Mouse (Mus musculus): ENCODE results near the gene Bpgm. TPM values are rescaled to one million over a fixed set of nuclear protein-coding genes. Genes with fewer than 3 reads are reported as not detected.

Gene Bpgm
- polyA plus RNA-seq, 1 experiment from 2014 or later = 96.2 TPM

GRCm38 (mm10) chr6:34502291-34502690, 26.3 kb downstream of the Bpgm start:
- whole genome bisulfite sequencing = 71% methylated on average over 7 of the region's 7 CpGs
- Histone ChIP-seq H3K9ac (ENCODE audit: low read length) (no peak overlapping the region), H3K4me2 (ENCODE audit: low read depth, low read length) (no peak overlapping the region)

GRCm38 (mm10) chr6:34505957-34506356, 29.9 kb downstream of the Bpgm start:
- no peaks in the 10 kb centered on the region for H3K9me3 ChIP-seq (replicated peaks; ENCODE audit: control insufficient read depth, low read length)
- H3K36me3 ChIP-seq (ENCODE audit: control insufficient read depth, insufficient read depth) = no peaks in the 10 kb centered on the region
- 62% methylated on average over 11 of the region's 11 CpGs for WGBS
- H3K4me1 ChIP-seq (ENCODE audit: control insufficient read depth, insufficient read depth, low read length) = no peaks in the 10 kb centered on the region
- H3K4me3 ChIP-seq (ENCODE audit: low read length) = no peak overlapping the region
- no peak overlapping the region for H3K4me2 ChIP-seq (ENCODE audit: low read depth, low read length)
- no peak for ATAC-seq (replicated peaks; ENCODE audit: extremely low read depth, insufficient read depth, low FRiP score)
- H3K27ac ChIP-seq (ENCODE audit: low read length) = no peak overlapping the region
- H3K9ac ChIP-seq (ENCODE audit: low read length) = no peak overlapping the region
- H3K27me3 ChIP-seq (ENCODE audit: control insufficient read depth, insufficient read depth, low read length) = no peaks in the 10 kb centered on the region

More at GRCm38 (mm10) chr6:34502291-34502690, 26.3 kb downstream of the Bpgm start:
- Histone ChIP-seq H3K9me3 (replicated peaks; ENCODE audit: control insufficient read depth, low read length) (no peaks in the 10 kb centered on the region), H3K27ac (ENCODE audit: low read length) (no peak overlapping the region), H3K27me3 (ENCODE audit: control insufficient read depth, insufficient read depth, low read length) (no peaks in the 10 kb centered on the region), H3K4me3 (ENCODE audit: low read length) (no peak overlapping the region), H3K4me1 (ENCODE audit: control insufficient read depth, insufficient read depth, low read length) (no peaks in the 10 kb centered on the region), H3K36me3 (ENCODE audit: control insufficient read depth, insufficient read depth) (no peaks in the 10 kb centered on the region)
- no peak for ATAC-seq (replicated peaks; ENCODE audit: extremely low read depth, insufficient read depth, low FRiP score)

GRCm38 (mm10) chr6:34507581-34507980, 31.6 kb downstream of the Bpgm start:
- ATAC-seq (replicated peaks; ENCODE audit: extremely low read depth, insufficient read depth, low FRiP score) = no peak

GRCm38 (mm10) chr6:34508016-34508415, 32.0 kb downstream of the Bpgm start:
- Histone ChIP-seq H3K4me2 (ENCODE audit: low read depth, low read length) (no peak overlapping the region), H3K27me3 (ENCODE audit: control insufficient read depth, insufficient read depth, low read length) (no peaks in the 10 kb centered on the region), H3K4me1 (ENCODE audit: control insufficient read depth, insufficient read depth, low read length) (peaks cover 3% of the 10 kb centered on the region; the same call in 1 of the 2 replicates), H3K4me3 (ENCODE audit: low read length) (no peak overlapping the region), H3K27ac (ENCODE audit: low read length) (no peak overlapping the region), H3K9ac (ENCODE audit: low read length) (no peak overlapping the region), H3K36me3 (ENCODE audit: control insufficient read depth, insufficient read depth) (no peaks in the 10 kb centered on the region), H3K9me3 (replicated peaks; ENCODE audit: control insufficient read depth, low read length) (no peaks in the 10 kb centered on the region)
- WGBS = 77% methylated on average over 4 of the region's 4 CpGs
- no peak for ATAC-seq (replicated peaks; ENCODE audit: extremely low read depth, insufficient read depth, low FRiP score)

More at GRCm38 (mm10) chr6:34507581-34507980, 31.6 kb downstream of the Bpgm start:
- Histone ChIP-seq H3K27ac (ENCODE audit: low read length) (no peak overlapping the region), H3K4me2 (ENCODE audit: low read depth, low read length) (no peak overlapping the region), H3K9ac (ENCODE audit: low read length) (no peak overlapping the region), H3K27me3 (ENCODE audit: control insufficient read depth, insufficient read depth, low read length) (no peaks in the 10 kb centered on the region), H3K4me1 (ENCODE audit: control insufficient read depth, insufficient read depth, low read length) (peaks cover 3% of the 10 kb centered on the region; the same call in 1 of the 2 replicates), H3K9me3 (replicated peaks; ENCODE audit: control insufficient read depth, low read length) (no peaks in the 10 kb centered on the region), H3K4me3 (ENCODE audit: low read length) (no peak overlapping the region), H3K36me3 (ENCODE audit: control insufficient read depth, insufficient read depth) (no peaks in the 10 kb centered on the region)
- WGBS = 58% methylated on average over 4 of the region's 4 CpGs

GRCm38 (mm10) chr6:34510277-34510676, 34.3 kb downstream of the Bpgm start:
- H3K27ac ChIP-seq (ENCODE audit: low read length) = no peak overlapping the region
- H3K9ac ChIP-seq (ENCODE audit: low read length) = no peak overlapping the region
- no peak overlapping the region for H3K4me2 ChIP-seq (ENCODE audit: low read depth, low read length)
- no peak overlapping the region for H3K4me3 ChIP-seq (ENCODE audit: low read length)
- H3K9me3 ChIP-seq (replicated peaks; ENCODE audit: control insufficient read depth, low read length) = no peaks in the 10 kb centered on the region
- H3K4me1 ChIP-seq (ENCODE audit: control insufficient read depth, insufficient read depth, low read length) = peaks cover 4% of the 10 kb centered on the region; the same call in 1 of the 2 replicates
- WGBS = 85% methylated on average over 5 of the region's 5 CpGs
- ATAC-seq (replicated peaks; ENCODE audit: extremely low read depth, insufficient read depth, low FRiP score) = no peak
- H3K27me3 ChIP-seq (ENCODE audit: control insufficient read depth, insufficient read depth, low read length) = no peaks in the 10 kb centered on the region
- H3K36me3 ChIP-seq (ENCODE audit: control insufficient read depth, insufficient read depth) = no peaks in the 10 kb centered on the region

GRCm38 (mm10) chr6:34511410-34511809, 35.4 kb downstream of the Bpgm start:
- Histone ChIP-seq H3K9me3 (replicated peaks; ENCODE audit: control insufficient read depth, low read length) (no peaks in the 10 kb centered on the region), H3K4me1 (ENCODE audit: control insufficient read depth, insufficient read depth, low read length) (peaks cover 5% of the 10 kb centered on the region; the same call in 1 of the 2 replicates), H3K27me3 (ENCODE audit: control insufficient read depth, insufficient read depth, low read length) (no peaks in the 10 kb centered on the region), H3K27ac (ENCODE audit: low read length) (no peak overlapping the region), H3K4me3 (ENCODE audit: low read length) (no peak overlapping the region), H3K9ac (ENCODE audit: low read length) (no peak overlapping the region), H3K36me3 (ENCODE audit: control insufficient read depth, insufficient read depth) (no peaks in the 10 kb centered on the region), H3K4me2 (ENCODE audit: low read depth, low read length) (no peak overlapping the region)
- 14% methylated on average over 2 of the region's 2 CpGs for WGBS
- peak; percentile 79 for ATAC-seq (replicated peaks; ENCODE audit: extremely low read depth, insufficient read depth, low FRiP score)

GRCm38 (mm10) chr6:34512741-34513140, 36.7 kb downstream of the Bpgm start:
- Histone ChIP-seq H3K36me3 (ENCODE audit: control insufficient read depth, insufficient read depth) (no peaks in the 10 kb centered on the region), H3K4me2 (ENCODE audit: low read depth, low read length) (no peak overlapping the region), H3K27ac (ENCODE audit: low read length) (no peak overlapping the region), H3K27me3 (ENCODE audit: control insufficient read depth, insufficient read depth, low read length) (no peaks in the 10 kb centered on the region), H3K4me1 (ENCODE audit: control insufficient read depth, insufficient read depth, low read length) (peaks cover 5% of the 10 kb centered on the region; the same call in 1 of the 2 replicates), H3K9me3 (replicated peaks; ENCODE audit: control insufficient read depth, low read length) (no peaks in the 10 kb centered on the region), H3K4me3 (ENCODE audit: low read length) (no peak overlapping the region), H3K9ac (ENCODE audit: low read length) (no peak overlapping the region)
- no peak for ATAC-seq (replicated peaks; ENCODE audit: extremely low read depth, insufficient read depth, low FRiP score)

GRCm38 (mm10) chr6:34514655-34515054, 38.6 kb downstream of the Bpgm start:
- H3K27ac ChIP-seq (ENCODE audit: low read length) = no peak overlapping the region
- no peak overlapping the region for H3K4me3 ChIP-seq (ENCODE audit: low read length)
- WGBS = 39% methylated on average over 5 of the region's 5 CpGs
- H3K4me1 ChIP-seq (ENCODE audit: control insufficient read depth, insufficient read depth, low read length) = peaks cover 5% of the 10 kb centered on the region; the same call in 1 of the 2 replicates
- H3K9ac ChIP-seq (ENCODE audit: low read length) = no peak overlapping the region
- H3K4me2 ChIP-seq (ENCODE audit: low read depth, low read length) = no peak overlapping the region
- no peak for ATAC-seq (replicated peaks; ENCODE audit: extremely low read depth, insufficient read depth, low FRiP score)
- no peaks in the 10 kb centered on the region for H3K9me3 ChIP-seq (replicated peaks; ENCODE audit: control insufficient read depth, low read length)
- H3K27me3 ChIP-seq (ENCODE audit: control insufficient read depth, insufficient read depth, low read length) = no peaks in the 10 kb centered on the region
- no peaks in the 10 kb centered on the region for H3K36me3 ChIP-seq (ENCODE audit: control insufficient read depth, insufficient read depth)

GRCm38 (mm10) chr6:34515098-34515782, 39.2 kb downstream of the Bpgm start:
- no peak overlapping the region for H3K4me2 ChIP-seq (ENCODE audit: low read depth, low read length)
- no peaks in the 10 kb centered on the region for H3K9me3 ChIP-seq (replicated peaks; ENCODE audit: control insufficient read depth, low read length)
- H3K27ac ChIP-seq (ENCODE audit: low read length) = no peak overlapping the region
- no peaks in the 10 kb centered on the region for H3K36me3 ChIP-seq (ENCODE audit: control insufficient read depth, insufficient read depth)
- peaks cover 5% of the 10 kb centered on the region; the same call in 1 of the 2 replicates for H3K4me1 ChIP-seq (ENCODE audit: control insufficient read depth, insufficient read depth, low read length)
- ATAC-seq (replicated peaks; ENCODE audit: extremely low read depth, insufficient read depth, low FRiP score) = no peak
- no peaks in the 10 kb centered on the region for H3K27me3 ChIP-seq (ENCODE audit: control insufficient read depth, insufficient read depth, low read length)
- no peak overlapping the region for H3K4me3 ChIP-seq (ENCODE audit: low read length)
- no peak overlapping the region for H3K9ac ChIP-seq (ENCODE audit: low read length)
- WGBS = 63% methylated on average over 10 of the region's 10 CpGs

All from heart, embryonic 16.5 days (tissue).